Mouse (Mus musculus) C2C12 (cell line): Measurements from ENCODE around the gene Nat10.

Source experiments
- CEBPB ChIP-seq: IDR thresholded peaks from one replicate; pipeline ENCODE4 v1.6.1; 2011; ENCODE audit warnings: low read depth, mild to moderate bottlenecking, control low read depth, moderate library complexity
- CTCF ChIP-seq: IDR thresholded peaks from one replicate; pipeline ENCODE4 v1.5.1; 2011; ENCODE audit not compliant: control insufficient read depth, insufficient read depth, insufficient read length
- MAX ChIP-seq: IDR thresholded peaks from one replicate; pipeline ENCODE4 v1.6.1; 2011; ENCODE audit warnings: mild to moderate bottlenecking, control low read depth
- MYOD1 ChIP-seq: IDR thresholded peaks from one replicate; pipeline ENCODE4 v1.6.1; 2011; ENCODE audit warnings: low read depth; ENCODE audit not compliant: control insufficient read depth, insufficient read length
- MYOG ChIP-seq: IDR thresholded peaks from one replicate; pipeline ENCODE4 v1.6.1; 2011; ENCODE audit not compliant: control insufficient read depth, insufficient read length; ENCODE audit errors: extremely low read depth
- USF1 ChIP-seq: IDR thresholded peaks from one replicate; pipeline ENCODE4 v1.6.1; 2011; ENCODE audit warnings: low read depth, mild to moderate bottlenecking, control low read depth, moderate library complexity

GRCm38 (mm10) chr2:103754614-103755013, 6.5 kb downstream of the Nat10 start:
- TF ChIP-seq CTCF (no peak), CEBPB (no peak), MYOD1 (no peak), MYOG (no peak), USF1 (no peak), MAX (no peak)
